27 mouse cellular contexts compared by ENCODE assay signal in the genomic region with DNA sequence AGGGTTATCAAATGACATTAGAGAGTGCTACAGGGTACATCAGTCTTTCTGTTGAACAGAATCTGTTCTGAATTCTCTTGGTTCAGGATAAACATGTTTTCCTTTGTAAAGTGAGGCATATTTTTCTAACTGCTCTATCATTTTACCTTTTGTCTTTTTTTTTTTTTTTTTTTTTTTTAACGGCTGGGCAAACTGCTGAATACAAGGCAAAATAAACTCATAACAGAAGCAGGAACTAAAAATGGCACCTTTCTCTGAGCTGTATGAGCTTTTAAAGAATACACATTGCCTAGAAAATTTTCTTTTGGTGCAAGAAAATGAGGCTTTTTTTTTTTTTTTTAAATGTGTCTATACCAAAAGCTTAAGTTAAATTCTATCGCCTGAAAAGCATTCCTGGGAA.
DNase-seq lines count a peak whose midpoint lies in the region; ATAC-seq and TF ChIP-seq lines count a peak whose summit lies in the region.
"Had no signal": no experiment of that assay in that cellular context is flagged by ENCODE, and none has a peak within 500 bp of the region (broad histone marks: within the 10 kb centered on the region; RNA-seq: fewer than 3 reads in every experiment).

No protein-coding gene starts in this region.

- peak overlapping the region; percentile 17; the same call in 1 of the 2 replicates for H3K9ac ChIP-seq in heart, adult 2 months (ENCODE audit: low read depth, low read length)
- H3K9ac ChIP-seq in heart, embryonic 15.5 days = peak overlapping the region; percentile 12; the same call in 1 of the 2 replicates
- no peak overlapping the region for H3K9ac ChIP-seq in liver, embryonic 11.5 days (ENCODE audit: low read depth, low read length)
- no peak overlapping the region for H3K9ac ChIP-seq in liver, postnatal 0 days (replicated peaks)
- 0 out of 2 replicates have a peak overlapping the region, but pooled peaks have one; percentile 9 for H3K9ac ChIP-seq in liver, embryonic 16.5 days (ENCODE audit: low read depth, low read length)
- H3K9ac ChIP-seq: forebrain, postnatal 0 days; hindbrain, embryonic 15.5 days; intestine, embryonic 15.5 days; neural tube, embryonic 13.5 days; stomach, embryonic 15.5 days had no signal

- DNase-seq in heart, adult 2 months = no peak
- no peak for DNase-seq in heart, postnatal 14 days
- DNase-seq in heart, postnatal 36 days = no peak
- DNase-seq in liver, embryonic 11.5 days (ENCODE audit: low spot score) = no peak
- no peak for DNase-seq in liver, postnatal 0 days
- no peak for DNase-seq in frontal cortex, postnatal 36 days (ENCODE audit: low spot score in 2 of 2)
- DNase-seq: adrenal gland, adult 8-10 months; cerebellum, adult 11-12 months; cerebellum, postnatal 10 days; forebrain, postnatal 0 days; kidney, adult 8-10 months; kidney, postnatal 10 days; lung, postnatal 10 days; right cerebral cortex, postnatal 4 days; thymus, postnatal 25 days had no signal

- no peak overlapping the region for H3K4me3 ChIP-seq in heart, adult 2 months
- H3K4me3 ChIP-seq in heart, embryonic 15.5 days = no peak overlapping the region
- no peak overlapping the region for H3K4me3 ChIP-seq in liver, embryonic 11.5 days (ENCODE audit: low read depth, low read length)
- no peak overlapping the region for H3K4me3 ChIP-seq in liver, postnatal 0 days (ENCODE audit: low read depth, low read length)
- no peak overlapping the region for H3K4me3 ChIP-seq in liver, embryonic 16.5 days (ENCODE audit: low read depth, low read length)
- H3K4me3 ChIP-seq: embryonic facial prominence, embryonic 10.5 days; hindbrain, embryonic 15.5 days; intestine, embryonic 15.5 days; midbrain, embryonic 10.5 days; myocyte; neural tube, embryonic 13.5 days; stomach, embryonic 15.5 days had no signal

- H3K27me3 ChIP-seq in heart, adult 2 months (ENCODE audit: control insufficient read depth, insufficient read depth, low read length) = no peaks in the 10 kb centered on the region
- H3K27me3 ChIP-seq in heart, embryonic 15.5 days = no peaks in the 10 kb centered on the region
- no peaks in the 10 kb centered on the region for H3K27me3 ChIP-seq in liver, embryonic 11.5 days (replicated peaks; ENCODE audit: control insufficient read depth, insufficient read depth, low read length)
- no peaks in the 10 kb centered on the region for H3K27me3 ChIP-seq in liver, postnatal 0 days (ENCODE audit: insufficient read depth, low read length)
- no peaks in the 10 kb centered on the region for H3K27me3 ChIP-seq in liver, embryonic 16.5 days (ENCODE audit: control insufficient read depth, insufficient read depth, low read depth, low read length)
- H3K27me3 ChIP-seq: hindbrain, embryonic 15.5 days; intestine, embryonic 15.5 days; neural tube, embryonic 13.5 days; stomach, embryonic 15.5 days had no signal

- H3K36me3 ChIP-seq in heart, adult 2 months (ENCODE audit: control insufficient read depth, insufficient read depth, low read length) = peaks cover 2% of the 10 kb centered on the region; the same call in 1 of the 2 replicates
- H3K36me3 ChIP-seq in heart, embryonic 15.5 days = peaks cover 49% of the 10 kb centered on the region
- H3K36me3 ChIP-seq in liver, embryonic 11.5 days (ENCODE audit: control insufficient read depth, insufficient read depth, low read length) = peaks cover 17% of the 10 kb centered on the region
- peaks cover 62% of the 10 kb centered on the region for H3K36me3 ChIP-seq in liver, postnatal 0 days (replicated peaks; ENCODE audit: insufficient read depth, low read length)
- peaks cover 6% of the 10 kb centered on the region for H3K36me3 ChIP-seq in liver, embryonic 16.5 days (ENCODE audit: control insufficient read depth, insufficient read depth)

- no peaks in the 10 kb centered on the region for H3K9me3 ChIP-seq in heart, embryonic 15.5 days (replicated peaks)
- H3K9me3 ChIP-seq in liver, embryonic 11.5 days (ENCODE audit: control insufficient read depth, low read length) = no peaks in the 10 kb centered on the region
- no peaks in the 10 kb centered on the region for H3K9me3 ChIP-seq in liver, postnatal 0 days (ENCODE audit: low read length)
- no peaks in the 10 kb centered on the region for H3K9me3 ChIP-seq in liver, embryonic 16.5 days (replicated peaks; ENCODE audit: control insufficient read depth, low read length)
- H3K9me3 ChIP-seq: embryonic facial prominence, embryonic 10.5 days; G1E; hindbrain, embryonic 15.5 days; intestine, embryonic 15.5 days; midbrain, embryonic 10.5 days; neural tube, embryonic 13.5 days; stomach, embryonic 15.5 days had no signal

- no peak for TF ChIP-seq EP300 in heart, adult 2 months (IDR thresholded peaks at IDR 0.05; ENCODE audit: insufficient read depth, low read depth, low read length)
- no peak for TF ChIP-seq EP300 in liver, postnatal 0 days (IDR thresholded peaks at IDR 0.05; ENCODE audit: low read depth)

- peak overlapping the region; percentile 70 for H3K27ac ChIP-seq in heart, adult 2 months
- peak overlapping the region; percentile 77 for H3K27ac ChIP-seq in heart, embryonic 15.5 days
- H3K27ac ChIP-seq in liver, embryonic 11.5 days (ENCODE audit: low read depth, low read length) = peak overlapping the region; percentile 63
- H3K27ac ChIP-seq in liver, postnatal 0 days (ENCODE audit: low read depth) = no peak overlapping the region
- H3K27ac ChIP-seq in liver, embryonic 16.5 days (ENCODE audit: low read length) = peak overlapping the region; percentile 33; the same call in 1 of the 2 replicates
- H3K27ac ChIP-seq: embryonic facial prominence, embryonic 10.5 days; hindbrain, embryonic 15.5 days; intestine, embryonic 15.5 days; neural tube, embryonic 13.5 days; stomach, embryonic 15.5 days had no signal

- H3K4me2 ChIP-seq in heart, embryonic 15.5 days = peak overlapping the region; percentile 33; the same call in 1 of the 2 replicates
- no peak overlapping the region for H3K4me2 ChIP-seq in liver, embryonic 11.5 days
- no peak overlapping the region for H3K4me2 ChIP-seq in liver, postnatal 0 days (ENCODE audit: low read depth, low read length)
- H3K4me2 ChIP-seq in liver, embryonic 16.5 days (ENCODE audit: low read depth, low read length) = no peak overlapping the region
- H3K4me2 ChIP-seq: hindbrain, embryonic 15.5 days; intestine, embryonic 15.5 days; neural tube, embryonic 13.5 days; stomach, embryonic 15.5 days had no signal

- WGBS in heart, adult 2 months = 46% methylated on average over 2 of the region's 2 CpGs
- 64% methylated on average over 2 of the region's 2 CpGs for WGBS in heart, embryonic 15.5 days
- 71% methylated on average over 2 of the region's 2 CpGs for WGBS in liver, embryonic 11.5 days
- 76% methylated on average over 2 of the region's 2 CpGs for WGBS in liver, postnatal 0 days (ENCODE audit: insufficient replicate concordance)
- WGBS in liver, embryonic 16.5 days (ENCODE audit: insufficient replicate concordance) = 79% methylated on average over 2 of the region's 2 CpGs

- no peak for ATAC-seq in heart, embryonic 15.5 days (replicated peaks; ENCODE audit: insufficient number of reproducible peaks, insufficient read depth, low FRiP score, low read depth)
- ATAC-seq in liver, embryonic 11.5 days (replicated peaks; ENCODE audit: low FRiP score) = no peak
- no peak for ATAC-seq in liver, postnatal 0 days
- no peak for ATAC-seq in liver, embryonic 16.5 days (ENCODE audit: low read depth)
- ATAC-seq: CD4-positive, CD25-positive, alpha-beta regulatory T cell, adult 4 months; forebrain, postnatal 0 days; midbrain, embryonic 16.5 days had no signal

- intact Hi-C loops in heart, adult 2 months (cut with DNase I) = no loop called here
- intact Hi-C loops in heart, postnatal 14 days (cut with DNase I) = loop anchor here (10.0 kb wide), 1 partner anchor 121 kb away; no protein-coding TSS in a partner anchor
- intact Hi-C loops in heart, postnatal 36 days (cut with DNase I) = no loop called here

- H3K79me2 ChIP-seq in heart, adult 2 months (replicated peaks; ENCODE audit: control insufficient read depth, insufficient read depth, low read length) = no peaks in the 10 kb centered on the region

- no peak for TF ChIP-seq POLR2A in heart, adult 2 months (IDR thresholded peaks at IDR 0.05; ENCODE audit: insufficient read depth, low read depth, low read length)

- H3K4me1 ChIP-seq in heart, adult 2 months (ENCODE audit: control insufficient read depth, insufficient read depth, low read length) = peaks cover 5% of the 10 kb centered on the region
- peaks cover 23% of the 10 kb centered on the region for H3K4me1 ChIP-seq in heart, embryonic 15.5 days (replicated peaks)
- H3K4me1 ChIP-seq in liver, embryonic 11.5 days (replicated peaks; ENCODE audit: control insufficient read depth, insufficient read depth, low read length) = peaks cover 20% of the 10 kb centered on the region
- peaks cover 7% of the 10 kb centered on the region; the same call in 1 of the 2 replicates for H3K4me1 ChIP-seq in liver, postnatal 0 days (ENCODE audit: insufficient read depth)
- peaks cover 14% of the 10 kb centered on the region for H3K4me1 ChIP-seq in liver, embryonic 16.5 days (ENCODE audit: control insufficient read depth, low read depth, low read length)
- H3K4me1 ChIP-seq: intestine, embryonic 15.5 days had no signal

- no peak for TF ChIP-seq CTCF in heart, adult 2 months (IDR thresholded peaks at IDR 0.05)
- TF ChIP-seq CTCF in liver, postnatal 0 days (IDR thresholded peaks at IDR 0.05; ENCODE audit: low read depth) = no peak

Comparison
In these comparisons a context has a peak if more than half of its experiments do, and no peak if none do; other contexts are left out.
1. H3K9ac ChIP-seq: peak in heart, adult 2 months (single experiment), heart, embryonic 15.5 days (single experiment) and liver, embryonic 16.5 days (single experiment); none in liver, embryonic 11.5 days (single experiment) and liver, postnatal 0 days (single experiment).